Mouse (Mus musculus) activated CD4-positive, CD25-positive, alpha-beta regulatory T cell, adult 4 months (primary cell): ENCODE data around the gene Sgcb. TPM values are rescaled to one million over a fixed set of nuclear protein-coding genes. Genes with fewer than 3 reads are reported as not detected.

Experiments
- polyA plus RNA-seq, 2 experiments: library from polyadenylated mRNA; unstranded; fragments of 100-300 nt; shearing (Covaris generic); gene quantifications; one replicate each; pipeline ENCODE4 v1.2.1; 2017

Gene Sgcb
- polyA plus RNA-seq, 2 experiments from 2014 or later = 9.7 to 11.0 TPM

Other genes with a start within 250 kb of the Sgcb start
- gene Cwh43, start 241.7 kb downstream of the Sgcb start, polyA plus RNA-seq = under 1 TPM in 1 of 2 experiments, not detected in 1; 0.15 TPM
- gene Dcun1d4, start 166.8 kb downstream of the Sgcb start, polyA plus RNA-seq = 10 to 100 TPM; 11.0 to 13.4 TPM
- gene Lrrc66, start 15.3 kb downstream of the Sgcb start, polyA plus RNA-seq = 1 to 10 TPM; 1.5 to 1.7 TPM
- gene Spata18, start 3.6 kb upstream of the Sgcb start, polyA plus RNA-seq = not detected